Mouse (Mus musculus): ENCODE measurements at regions not wholly inside any gene's neighbourhood (a gene's known extent, or its start where the extent isn't known, plus 50 kb on each side); places are given as distances from the start of the nearest gene placed in this dataset.
A peak's percentile ranks its signal among the peaks of the same experiment; 100 is the strongest.

GRCm38 (mm10) chr7:68580650-68581049 lies 168.4 kb downstream of the Arrdc4 start:
- H3K27me3 ChIP-seq (ENCODE audit: control insufficient read depth, insufficient read depth, low read length), result no peaks in the 10 kb centered on the region
- H3K27ac ChIP-seq (ENCODE audit: control insufficient read depth, insufficient read depth, low read length), result no peak overlapping the region
- H3K4me3 ChIP-seq (ENCODE audit: control insufficient read depth, insufficient read depth, low read length), result no peak overlapping the region
- no peak for TF ChIP-seq CTCF (IDR thresholded peaks at IDR 0.05; ENCODE audit: borderline replicate concordance, control insufficient read depth, extremely low read depth, insufficient read depth, low read length, poor library complexity)
- no peak for TF ChIP-seq POLR2A (IDR thresholded peaks at IDR 0.05; ENCODE audit: control insufficient read depth, extremely low read depth, insufficient read depth, low read length, poor library complexity)
- peak; percentile 37 for DNase-seq
- no peaks in the 10 kb centered on the region for H3K36me3 ChIP-seq (ENCODE audit: control insufficient read depth, insufficient read depth, low read length)
- no peaks in the 10 kb centered on the region for H3K4me1 ChIP-seq (replicated peaks; ENCODE audit: control insufficient read depth, insufficient read depth, low read length)
- 34% methylated on average over 4 of the region's 4 CpGs for WGBS

DNA sequence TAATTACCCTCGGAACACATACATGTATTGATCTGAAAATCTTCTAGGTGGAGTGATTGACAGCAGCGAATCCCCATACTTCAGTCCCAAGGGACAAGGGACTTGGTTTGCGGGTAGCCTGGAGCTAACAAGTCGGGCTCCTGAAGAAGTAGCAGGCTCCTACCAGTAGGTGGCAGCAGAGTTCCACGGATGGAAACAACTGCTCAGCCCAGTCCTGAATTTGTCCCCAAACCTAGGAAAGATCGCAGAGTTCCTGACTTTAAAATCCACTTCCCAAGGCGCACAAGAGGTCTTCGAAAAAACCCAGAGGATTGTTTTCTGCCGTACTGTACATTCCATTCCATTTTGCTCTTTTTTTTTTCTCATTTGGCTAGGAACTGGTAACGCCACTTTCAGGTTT lies 169.4 kb downstream of the Arrdc4 start:
- no peak overlapping the region for H3K4me3 ChIP-seq (ENCODE audit: control insufficient read depth, insufficient read depth, low read length)
- H3K4me1 ChIP-seq (replicated peaks; ENCODE audit: control insufficient read depth, insufficient read depth, low read length), result no peaks in the 10 kb centered on the region
- no peaks in the 10 kb centered on the region for H3K36me3 ChIP-seq (ENCODE audit: control insufficient read depth, insufficient read depth, low read length)
- WGBS, result 8% methylated on average over 10 of the region's 10 CpGs
- TF ChIP-seq CTCF (IDR thresholded peaks at IDR 0.05; ENCODE audit: borderline replicate concordance, control insufficient read depth, extremely low read depth, insufficient read depth, low read length, poor library complexity) (peak; percentile 74; the same call in 1 of the 2 replicates), POLR2A (IDR thresholded peaks at IDR 0.05; ENCODE audit: control insufficient read depth, extremely low read depth, insufficient read depth, low read length, poor library complexity) (no peak)
- no peaks in the 10 kb centered on the region for H3K27me3 ChIP-seq (ENCODE audit: control insufficient read depth, insufficient read depth, low read length)
- DNase-seq, result peak; percentile 70
- H3K27ac ChIP-seq (ENCODE audit: control insufficient read depth, insufficient read depth, low read length), result no peak overlapping the region

GRCm38 (mm10) chr7:68579216-68579615 lies 169.8 kb downstream of the Arrdc4 start:
- WGBS, result 32% methylated on average over 8 of the region's 8 CpGs
- H3K4me3 ChIP-seq (ENCODE audit: control insufficient read depth, insufficient read depth, low read length), result no peak overlapping the region
- H3K4me1 ChIP-seq (replicated peaks; ENCODE audit: control insufficient read depth, insufficient read depth, low read length), result no peaks in the 10 kb centered on the region
- H3K36me3 ChIP-seq (ENCODE audit: control insufficient read depth, insufficient read depth, low read length), result no peaks in the 10 kb centered on the region
- H3K27ac ChIP-seq (ENCODE audit: control insufficient read depth, insufficient read depth, low read length), result no peak overlapping the region
- no peaks in the 10 kb centered on the region for H3K27me3 ChIP-seq (ENCODE audit: control insufficient read depth, insufficient read depth, low read length)
- TF ChIP-seq CTCF (IDR thresholded peaks at IDR 0.05; ENCODE audit: borderline replicate concordance, control insufficient read depth, extremely low read depth, insufficient read depth, low read length, poor library complexity) (no peak), POLR2A (IDR thresholded peaks at IDR 0.05; ENCODE audit: control insufficient read depth, extremely low read depth, insufficient read depth, low read length, poor library complexity) (no peak)
- no peak for DNase-seq

DNA sequence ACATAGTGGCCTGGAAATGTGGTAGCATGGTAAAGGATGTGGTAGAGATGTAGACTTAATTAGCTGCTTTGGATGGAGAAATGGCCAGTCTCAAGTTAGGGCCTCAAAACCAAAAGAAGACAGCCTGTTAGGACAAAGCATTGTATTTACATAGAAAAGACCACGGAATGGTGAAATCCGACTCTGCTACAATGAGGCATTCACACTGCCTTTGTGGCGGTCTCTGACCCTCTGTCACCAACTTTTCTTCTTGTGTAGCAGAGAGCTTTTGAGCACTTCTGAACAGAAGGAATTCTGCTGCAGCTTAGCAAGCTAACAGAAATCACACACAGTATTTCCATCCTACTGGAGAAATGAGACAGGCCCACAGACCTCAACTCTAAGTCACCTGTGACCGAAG lies 177.7 kb downstream of the Arrdc4 start:
- 81% methylated on average over 4 of the region's 4 CpGs for WGBS
- no peak for TF ChIP-seq POLR2A (IDR thresholded peaks at IDR 0.05; ENCODE audit: control insufficient read depth, extremely low read depth, insufficient read depth, low read length, poor library complexity)
- no peak for TF ChIP-seq CTCF (IDR thresholded peaks at IDR 0.05; ENCODE audit: borderline replicate concordance, control insufficient read depth, extremely low read depth, insufficient read depth, low read length, poor library complexity)
- DNase-seq, result no peak

GRCm38 (mm10) chr7:68568127-68568510 lies 180.9 kb downstream of the Arrdc4 start:
- no peaks in the 10 kb centered on the region for H3K27me3 ChIP-seq (ENCODE audit: control insufficient read depth, insufficient read depth, low read length)
- DNase-seq, result no peak
- no peaks in the 10 kb centered on the region for H3K4me1 ChIP-seq (replicated peaks; ENCODE audit: control insufficient read depth, insufficient read depth, low read length)
- TF ChIP-seq CTCF (IDR thresholded peaks at IDR 0.05; ENCODE audit: borderline replicate concordance, control insufficient read depth, extremely low read depth, insufficient read depth, low read length, poor library complexity), result no peak
- TF ChIP-seq POLR2A (IDR thresholded peaks at IDR 0.05; ENCODE audit: control insufficient read depth, extremely low read depth, insufficient read depth, low read length, poor library complexity), result no peak
- no peak overlapping the region for H3K27ac ChIP-seq (ENCODE audit: control insufficient read depth, insufficient read depth, low read length)
- H3K4me3 ChIP-seq (ENCODE audit: control insufficient read depth, insufficient read depth, low read length), result no peak overlapping the region
- H3K36me3 ChIP-seq (ENCODE audit: control insufficient read depth, insufficient read depth, low read length), result no peaks in the 10 kb centered on the region
- WGBS, result 87% methylated on average over 9 of the region's 9 CpGs

More for the DNA sequence above, 177.7 kb downstream of the Arrdc4 start:
- Histone ChIP-seq H3K36me3 (ENCODE audit: control insufficient read depth, insufficient read depth, low read length) (no peaks in the 10 kb centered on the region), H3K27me3 (ENCODE audit: control insufficient read depth, insufficient read depth, low read length) (no peaks in the 10 kb centered on the region), H3K4me3 (ENCODE audit: control insufficient read depth, insufficient read depth, low read length) (no peak overlapping the region), H3K4me1 (replicated peaks; ENCODE audit: control insufficient read depth, insufficient read depth, low read length) (no peaks in the 10 kb centered on the region), H3K27ac (ENCODE audit: control insufficient read depth, insufficient read depth, low read length) (no peak overlapping the region)

DNA sequence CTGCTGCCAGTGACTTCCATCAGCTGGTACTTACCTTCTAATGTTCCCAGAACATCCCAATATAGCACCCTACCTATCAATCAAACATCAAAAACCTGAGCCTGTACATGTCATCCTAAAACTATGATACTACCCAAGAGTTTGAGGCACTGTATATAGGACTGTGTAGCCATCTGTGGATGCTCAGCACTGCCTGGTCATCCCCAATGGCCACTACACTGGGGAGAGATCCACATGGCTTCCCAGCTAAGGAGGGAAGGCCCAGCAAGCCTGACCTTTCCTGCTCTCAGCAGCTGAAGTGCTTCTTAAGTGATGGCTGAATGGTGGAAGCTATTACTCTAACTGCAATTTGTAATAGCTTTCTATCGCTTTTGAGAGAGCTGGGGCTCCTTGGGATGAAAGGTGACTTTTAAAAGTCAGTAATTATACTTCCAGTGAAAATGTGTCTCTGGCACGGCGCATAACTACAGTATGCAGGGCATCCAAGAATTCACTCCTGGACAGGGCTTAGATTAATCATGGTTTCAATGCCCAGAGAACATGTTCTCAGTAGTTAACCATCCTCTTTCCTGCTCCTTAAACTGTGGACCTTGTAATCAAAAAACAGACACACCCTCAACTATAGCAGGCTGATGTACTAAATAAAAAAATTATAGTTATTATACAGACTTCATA lies 181.5 kb downstream of the Arrdc4 start:
- H3K36me3 ChIP-seq (ENCODE audit: control insufficient read depth, insufficient read depth, low read length), result no peaks in the 10 kb centered on the region
- no peak for DNase-seq
- TF ChIP-seq CTCF (IDR thresholded peaks at IDR 0.05; ENCODE audit: borderline replicate concordance, control insufficient read depth, extremely low read depth, insufficient read depth, low read length, poor library complexity) (no peak), POLR2A (IDR thresholded peaks at IDR 0.05; ENCODE audit: control insufficient read depth, extremely low read depth, insufficient read depth, low read length, poor library complexity) (no peak)
- 92% methylated on average over 3 of the region's 3 CpGs for WGBS
- no peak overlapping the region for H3K4me3 ChIP-seq (ENCODE audit: control insufficient read depth, insufficient read depth, low read length)
- H3K27me3 ChIP-seq (ENCODE audit: control insufficient read depth, insufficient read depth, low read length), result no peaks in the 10 kb centered on the region
- no peak overlapping the region for H3K27ac ChIP-seq (ENCODE audit: control insufficient read depth, insufficient read depth, low read length)
- no peaks in the 10 kb centered on the region for H3K4me1 ChIP-seq (replicated peaks; ENCODE audit: control insufficient read depth, insufficient read depth, low read length)
